Mouse (Mus musculus): ENCODE data around the gene Gm49368.

- TF ChIP-seq CTCF (conservative IDR thresholded peaks at IDR 0.05; ENCODE audit: insufficient read depth, insufficient read length, low read depth, low read length) (no peak), POLR2A (IDR thresholded peaks at IDR 0.05; ENCODE audit: low read depth, low read length) (no peak)
These were observed 3.1 kb downstream of the Gm49368 start for GRCm38 (mm10) chr7:128065547-128065946.

Data from kidney, adult 2 months (tissue).